ENCODE assay signal across 8 mouse cellular contexts in the genomic region with DNA sequence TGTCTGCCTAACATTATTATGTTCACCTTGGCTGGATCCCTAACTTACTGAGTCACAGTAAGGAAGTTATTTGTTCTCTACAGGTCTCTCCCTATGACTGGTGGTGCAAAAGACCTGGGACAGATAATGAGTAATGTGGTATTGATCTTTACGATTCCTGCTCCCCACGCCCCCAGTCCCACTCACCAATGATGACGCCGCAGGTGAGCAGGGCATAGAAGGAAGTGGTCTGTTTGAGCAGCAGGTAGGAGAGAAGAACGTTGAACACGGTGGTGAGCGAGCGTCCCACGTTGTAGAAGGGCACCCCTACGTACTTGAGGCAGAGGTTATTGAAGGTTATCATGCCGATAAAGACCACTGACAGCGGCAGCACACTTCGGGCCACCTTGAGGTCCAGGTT. TPM values are rescaled to one million over a fixed set of nuclear protein-coding genes. Genes with fewer than 3 reads are reported as not detected.
A peak's percentile ranks its signal among the peaks of the same experiment; 100 is the strongest.
DNase-seq lines count a peak whose midpoint lies in the region; ATAC-seq and TF ChIP-seq lines count a peak whose summit lies in the region.

No protein-coding gene starts in this region.

- no peaks in the 10 kb centered on the region for H3K36me3 ChIP-seq in kidney, adult 2 months (ENCODE audit: control insufficient read depth, insufficient read depth, low read length)
- peaks cover 10% of the 10 kb centered on the region; the same call in 1 of the 2 replicates for H3K36me3 ChIP-seq in hindbrain, embryonic 15.5 days
- peaks cover 9% of the 10 kb centered on the region for H3K36me3 ChIP-seq in midbrain, embryonic 15.5 days (replicated peaks)

- peak overlapping the region; percentile 86 for H3K4me3 ChIP-seq in kidney, adult 2 months (ENCODE audit: insufficient read depth, low read depth, low read length)
- H3K4me3 ChIP-seq in hindbrain, embryonic 15.5 days = peak overlapping the region; percentile 91
- peak overlapping the region; percentile 78 for H3K4me3 ChIP-seq in midbrain, embryonic 15.5 days

- H3K9me3 ChIP-seq in hindbrain, embryonic 15.5 days = no peaks in the 10 kb centered on the region
- no peaks in the 10 kb centered on the region for H3K9me3 ChIP-seq in midbrain, embryonic 15.5 days

- ATAC-seq in activated CD4-positive, CD25-positive, alpha-beta regulatory T cell, adult 4 months = peak; percentile 24
- ATAC-seq in hindbrain, embryonic 15.5 days (ENCODE audit: low FRiP score, low read depth) = no peak; the same call in 1 of the 2 replicates
- no peak for ATAC-seq in midbrain, embryonic 15.5 days (replicated peaks)

- H3K27ac ChIP-seq in kidney, adult 2 months (ENCODE audit: insufficient read depth, low read depth, low read length) = no peak overlapping the region
- H3K27ac ChIP-seq in hindbrain, embryonic 15.5 days (replicated peaks) = peak overlapping the region; percentile 77; the same call in 1 of the 2 replicates
- H3K27ac ChIP-seq in midbrain, embryonic 15.5 days = no peak overlapping the region

- no peak for DNase-seq in kidney, adult 2 months
- DNase-seq in kidney, adult 9 months = no peak
- no peak for DNase-seq in MN1 (ENCODE audit: low spot score)
- DNase-seq in thymus, postnatal 4 days = no peak
- no peak for DNase-seq in c-Kit-positive CD71-positive TER-119-positive erythroid progenitor cells, embryonic 14.5 days (ENCODE audit: low spot score)

- H3K4me1 ChIP-seq in kidney, adult 2 months (ENCODE audit: control insufficient read depth, insufficient read depth, low read length) = peaks cover 10% of the 10 kb centered on the region
- peaks cover 52% of the 10 kb centered on the region for H3K4me1 ChIP-seq in hindbrain, embryonic 15.5 days (replicated peaks)
- peaks cover 45% of the 10 kb centered on the region for H3K4me1 ChIP-seq in midbrain, embryonic 15.5 days

- H3K27me3 ChIP-seq in kidney, adult 2 months (replicated peaks; ENCODE audit: control insufficient read depth, insufficient read depth, low read length) = no peaks in the 10 kb centered on the region
- peaks cover 7% of the 10 kb centered on the region; the same call in 1 of the 2 replicates for H3K27me3 ChIP-seq in hindbrain, embryonic 15.5 days
- H3K27me3 ChIP-seq in midbrain, embryonic 15.5 days (replicated peaks) = peaks cover 6% of the 10 kb centered on the region

- H3K9ac ChIP-seq in hindbrain, embryonic 15.5 days = peak overlapping the region; percentile 72
- peak overlapping the region; percentile 54; the same call in 1 of the 2 replicates for H3K9ac ChIP-seq in midbrain, embryonic 15.5 days

- no peak for TF ChIP-seq CTCF in kidney, adult 2 months (conservative IDR thresholded peaks at IDR 0.05; ENCODE audit: insufficient read depth, insufficient read length, low read depth, low read length)

- TF ChIP-seq POLR2A in kidney, adult 2 months (IDR thresholded peaks at IDR 0.05; ENCODE audit: low read depth, low read length) = no peak

- H3K4me2 ChIP-seq in hindbrain, embryonic 15.5 days = peak overlapping the region; percentile 96
- peak overlapping the region; percentile 83 for H3K4me2 ChIP-seq in midbrain, embryonic 15.5 days

- WGBS in kidney, adult 2 months = 69% methylated on average over 13 of the region's 13 CpGs
- 69% methylated on average over 13 of the region's 13 CpGs for WGBS in hindbrain, embryonic 15.5 days
- 75% methylated on average over 13 of the region's 13 CpGs for WGBS in midbrain, embryonic 15.5 days

RNA-seq across cellular contexts. Expression of a gene that starts 1.9 kb away (rescaled TPM):
- 29.6 and 35.4 TPM in 2 replicates for polyA plus RNA-seq in kidney, adult 2 months (2012; rRNA removed)
- 10 to 100 TPM; 36.6 to 47.3 TPM for polyA plus RNA-seq in activated CD4-positive, CD25-positive, alpha-beta regulatory T cell, adult 4 months (2017; shearing (Covaris generic))
- polyA plus RNA-seq in hindbrain, embryonic 15.5 days (2015; fragmentation: Nextera tagmentation; extraction: Ambion mirVana) = 15.4 and 20.1 TPM in 2 replicates
- polyA plus RNA-seq in midbrain, embryonic 15.5 days (2015; fragmentation: Nextera tagmentation; extraction: Ambion mirVana) = 14.4 and 17.4 TPM in 2 replicates

RNA-seq across cellular contexts. Expression of a gene that starts 24.6 kb away (rescaled TPM):
- polyA plus RNA-seq in kidney, adult 2 months (2012; rRNA removed) = 13.5 and 15.3 TPM in 2 replicates
- 1 to 10 TPM; 4.2 to 6.3 TPM for polyA plus RNA-seq in activated CD4-positive, CD25-positive, alpha-beta regulatory T cell, adult 4 months (2017; shearing (Covaris generic))
- polyA plus RNA-seq in hindbrain, embryonic 15.5 days (2015; fragmentation: Nextera tagmentation; extraction: Ambion mirVana) = 41.1 and 47.9 TPM in 2 replicates
- 47.5 and 49.0 TPM in 2 replicates for polyA plus RNA-seq in midbrain, embryonic 15.5 days (2015; fragmentation: Nextera tagmentation; extraction: Ambion mirVana)

RNA-seq across cellular contexts. Expression of a gene that starts 57.4 kb away (rescaled TPM):
- 41.5 and 49.3 TPM in 2 replicates for polyA plus RNA-seq in kidney, adult 2 months (2012; rRNA removed)
- polyA plus RNA-seq in activated CD4-positive, CD25-positive, alpha-beta regulatory T cell, adult 4 months (2017; shearing (Covaris generic)) = under 1 TPM; 0.36 to 0.45 TPM
- 162 and 178 TPM in 2 replicates for polyA plus RNA-seq in hindbrain, embryonic 15.5 days (2015; fragmentation: Nextera tagmentation; extraction: Ambion mirVana)
- polyA plus RNA-seq in midbrain, embryonic 15.5 days (2015; fragmentation: Nextera tagmentation; extraction: Ambion mirVana) = 155 and 165 TPM in 2 replicates

Comparison
In these comparisons a context has a peak if more than half of its experiments do, and no peak if none do; other contexts are left out.
1. RNA of a gene that starts 57.4 kb away (polyA plus RNA-seq): 162 to 178 TPM in hindbrain, embryonic 15.5 days, 155 to 165 TPM in midbrain, embryonic 15.5 days and 41.5 to 49.3 TPM in kidney, adult 2 months; 0.36 to 0.45 TPM in activated CD4-positive, CD25-positive, alpha-beta regulatory T cell, adult 4 months; every median in the first group is over 10 times any median in the second.
2. Peak in every context shown above with its lines, with median percentiles within 50 percentile points of each other: H3K4me3 ChIP-seq.